28 mouse cellular contexts compared by ENCODE assay signal in the genomic region with DNA sequence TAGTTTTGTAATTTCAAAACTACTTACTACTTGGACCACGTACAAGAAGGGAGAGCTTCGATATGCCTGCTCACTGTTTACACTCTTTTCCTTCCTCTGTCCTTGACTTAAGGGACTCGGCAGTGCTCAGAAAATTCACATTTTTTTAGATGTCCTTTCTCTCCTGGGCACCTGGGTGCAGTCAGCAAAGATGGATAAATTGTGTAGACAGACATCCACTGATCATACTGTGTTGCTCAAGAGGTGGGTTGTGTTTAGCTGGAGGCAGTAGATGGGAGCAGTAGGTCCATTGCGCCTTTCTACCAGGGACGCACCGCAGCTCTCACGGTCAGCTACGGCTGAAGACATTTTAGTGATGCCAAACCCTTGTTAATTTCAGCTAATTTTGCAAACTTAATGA.
"Had no signal": no experiment of that assay in that cellular context is flagged by ENCODE, and none has a peak within 500 bp of the region (broad histone marks: within the 10 kb centered on the region; RNA-seq: fewer than 3 reads in every experiment).

No protein-coding gene starts in this region.

- H3K27me3 ChIP-seq: embryonic facial prominence, embryonic 12.5 days; embryonic facial prominence, embryonic 13.5 days; embryonic facial prominence, embryonic 15.5 days; forebrain, embryonic 12.5 days; forebrain, embryonic 13.5 days; forebrain, embryonic 15.5 days had no signal

- H3K9ac ChIP-seq: embryonic facial prominence, embryonic 12.5 days; embryonic facial prominence, embryonic 13.5 days; embryonic facial prominence, embryonic 15.5 days; forebrain, embryonic 12.5 days; forebrain, embryonic 13.5 days; forebrain, embryonic 15.5 days; forebrain, postnatal 0 days had no signal

- H3K9me3 ChIP-seq: embryonic facial prominence, embryonic 10.5 days; embryonic facial prominence, embryonic 12.5 days; embryonic facial prominence, embryonic 13.5 days; embryonic facial prominence, embryonic 15.5 days; forebrain, embryonic 10.5 days; forebrain, embryonic 12.5 days; forebrain, embryonic 13.5 days; forebrain, embryonic 15.5 days had no signal

- H3K4me2 ChIP-seq: embryonic facial prominence, embryonic 12.5 days; embryonic facial prominence, embryonic 13.5 days; embryonic facial prominence, embryonic 15.5 days; forebrain, embryonic 12.5 days; forebrain, embryonic 13.5 days; forebrain, embryonic 15.5 days had no signal

- H3K27ac ChIP-seq: embryonic facial prominence, embryonic 10.5 days; embryonic facial prominence, embryonic 12.5 days; embryonic facial prominence, embryonic 13.5 days; embryonic facial prominence, embryonic 15.5 days; forebrain, embryonic 10.5 days; forebrain, embryonic 12.5 days; forebrain, embryonic 13.5 days; forebrain, embryonic 15.5 days; gastrocnemius, adult 2 months; heart, adult 2 months had no signal

- H3K4me1 ChIP-seq: embryonic facial prominence, embryonic 10.5 days; embryonic facial prominence, embryonic 12.5 days; embryonic facial prominence, embryonic 13.5 days; embryonic facial prominence, embryonic 15.5 days; forebrain, embryonic 10.5 days; forebrain, embryonic 12.5 days; forebrain, embryonic 13.5 days; forebrain, embryonic 15.5 days had no signal

- ATAC-seq: forebrain, embryonic 13.5 days; forebrain, embryonic 14.5 days; forebrain, embryonic 15.5 days; forebrain, embryonic 16.5 days had no signal

- DNase-seq: cerebellum, adult 2 months; cerebellum, adult 8-10 months; cerebellum, adult 9-10 months; cerebellum, adult 9-11 months; cerebellum, postnatal 10 days; cerebellum, postnatal 14 days; cerebellum, postnatal 25 days; cerebellum, postnatal 36 days; embryo, embryonic 11 days; gastrocnemius, adult 2 months; gastrocnemius, postnatal 10 days; gastrocnemius, postnatal 14 days; gastrocnemius, postnatal 25 days; gastrocnemius, postnatal 36 days; heart, adult 18-20 months; heart, adult 2 months had no signal

- H3K4me3 ChIP-seq: embryonic facial prominence, embryonic 10.5 days; embryonic facial prominence, embryonic 12.5 days; embryonic facial prominence, embryonic 13.5 days; embryonic facial prominence, embryonic 15.5 days; erythroblast, embryonic 14.5 days; forebrain, embryonic 10.5 days; forebrain, embryonic 12.5 days; forebrain, embryonic 13.5 days; forebrain, embryonic 15.5 days; gastrocnemius, adult 2 months; heart, adult 2 months had no signal
